Mouse (Mus musculus) A20 (cell line): ENCODE data around the gene Hpcal1.
"Not testable (repeated sequence)": the region's sequence is repeated elsewhere in the genome, so short reads cannot be mapped to it uniquely, and the experiment has no call there.

Experiments used
- DNase-seq: peaks from one replicate; pipeline ENCODE4 v3.0.0-alpha.2; 2011; ENCODE audit warnings: low read depth, low spot score

Gene Hpcal1

GRCm38 (mm10) chr12:17740226-17740625, 49.6 kb downstream of the Hpcal1 start:
- DNase-seq: no peak

DNA sequence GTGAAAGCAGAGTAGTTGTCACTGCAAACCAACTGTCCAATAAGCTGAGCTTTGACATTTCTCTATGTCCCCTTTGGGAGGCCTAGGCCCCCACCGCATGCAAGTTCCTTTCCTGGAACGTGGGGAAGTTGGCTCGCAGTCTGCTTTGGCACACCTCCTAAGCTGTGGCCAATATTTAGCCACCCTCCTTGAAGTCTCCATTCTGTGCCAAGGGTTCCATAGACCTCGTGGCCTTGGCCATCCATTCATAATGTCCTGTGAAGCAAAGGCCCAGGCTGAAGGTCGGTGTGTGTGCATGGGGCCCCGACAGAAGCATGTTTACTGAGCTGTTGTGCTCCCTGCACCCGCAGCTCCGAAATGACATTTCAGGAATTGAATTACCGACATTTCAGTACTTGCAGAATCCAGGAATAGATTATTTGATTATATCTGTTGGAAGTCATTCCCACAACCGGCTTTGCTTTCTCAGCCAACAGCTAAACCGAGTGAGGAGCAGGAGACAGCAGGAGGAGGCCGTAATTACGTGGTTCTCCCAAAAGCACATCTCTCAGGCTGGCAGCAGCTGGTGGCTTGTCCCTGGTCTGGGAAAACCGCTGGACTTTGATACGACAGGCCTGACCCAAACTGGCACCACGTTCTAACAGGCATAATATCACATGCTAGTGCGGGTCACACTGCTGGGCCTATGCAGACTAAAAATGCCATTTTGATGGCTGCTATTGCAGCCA, 51.1 kb downstream of the Hpcal1 start:
- DNase-seq: no peak

- DNase-seq: no peak
Measured at GRCm38 (mm10) chr12:17742571-17743321, 52.1 kb downstream of the Hpcal1 start.

GRCm38 (mm10) chr12:17745431-17745830, 54.8 kb downstream of the Hpcal1 start:
- no peak for DNase-seq

GRCm38 (mm10) chr12:17746725-17747124, 56.1 kb downstream of the Hpcal1 start:
- no peak for DNase-seq

DNA sequence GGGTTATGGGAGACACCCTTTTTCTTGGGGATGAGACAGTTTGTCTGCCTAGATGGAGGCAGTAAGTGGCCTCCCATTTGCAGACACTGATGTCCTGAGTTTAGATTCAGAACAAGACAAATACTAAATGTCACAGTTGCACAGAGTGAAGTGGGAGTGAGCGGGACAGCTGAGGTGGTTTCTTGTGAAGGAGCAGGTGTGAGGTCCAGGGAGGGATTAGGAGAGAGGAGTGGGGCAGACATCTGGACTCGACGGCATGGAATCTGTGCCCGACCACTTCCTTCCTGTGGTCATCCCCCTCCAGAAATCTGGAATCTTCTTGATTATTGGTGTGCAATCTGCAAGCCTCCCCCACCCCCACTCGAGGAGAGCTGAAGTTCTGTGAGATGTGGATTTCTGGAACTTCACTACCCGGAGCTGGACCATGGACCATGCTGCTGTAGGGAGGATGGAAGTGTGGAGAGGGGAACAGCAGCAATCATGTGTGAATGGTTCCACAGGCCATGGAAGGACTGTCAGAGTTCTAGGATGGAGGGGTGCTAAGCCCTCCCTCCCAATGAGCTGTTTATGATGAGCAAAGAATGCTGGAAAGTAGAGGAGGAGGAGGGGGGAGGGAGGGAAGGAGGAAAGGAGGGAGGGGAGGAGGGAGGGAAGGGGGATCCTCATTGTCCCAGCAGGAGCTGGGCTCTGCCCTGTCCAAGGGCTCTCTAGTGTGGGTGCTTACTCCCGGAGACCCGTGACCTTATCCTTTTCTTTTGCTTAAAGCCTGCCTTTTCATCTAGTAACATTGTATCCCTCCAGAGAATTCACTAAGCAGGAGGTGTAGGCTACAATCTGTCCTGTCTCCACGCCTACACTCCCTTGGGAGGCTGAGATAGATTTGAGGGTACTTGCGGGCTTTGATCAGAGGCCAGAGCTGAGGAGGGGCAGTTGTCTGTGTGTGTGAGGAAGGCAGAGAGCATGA, 56.8 kb downstream of the Hpcal1 start:
- no peak for DNase-seq

- no peak for DNase-seq
Measured at GRCm38 (mm10) chr12:17748155-17748529, 57.5 kb downstream of the Hpcal1 start.

- no peak for DNase-seq
Measured at GRCm38 (mm10) chr12:17749784-17750183, 59.1 kb downstream of the Hpcal1 start.

DNA sequence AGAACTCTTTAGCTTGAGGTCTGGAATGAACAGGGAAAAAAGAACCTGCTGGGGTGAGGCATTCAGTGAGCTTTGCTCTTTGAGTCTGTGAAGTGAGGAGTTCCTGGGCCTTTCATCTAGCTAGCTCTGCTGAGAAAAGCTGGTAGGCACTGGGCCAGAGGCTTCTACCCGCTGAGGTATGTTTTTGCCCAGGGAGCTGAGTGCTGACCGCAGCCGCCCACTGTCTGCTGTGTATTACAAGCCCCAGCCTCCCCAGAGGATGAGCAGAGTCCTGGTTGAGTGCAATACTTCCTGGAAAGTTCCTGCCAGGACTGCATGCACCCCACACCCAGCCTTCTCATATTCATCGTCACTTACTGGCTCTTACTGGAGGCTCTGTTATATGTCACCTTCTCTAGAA, 59.8 kb downstream of the Hpcal1 start:
- no peak for DNase-seq

DNA sequence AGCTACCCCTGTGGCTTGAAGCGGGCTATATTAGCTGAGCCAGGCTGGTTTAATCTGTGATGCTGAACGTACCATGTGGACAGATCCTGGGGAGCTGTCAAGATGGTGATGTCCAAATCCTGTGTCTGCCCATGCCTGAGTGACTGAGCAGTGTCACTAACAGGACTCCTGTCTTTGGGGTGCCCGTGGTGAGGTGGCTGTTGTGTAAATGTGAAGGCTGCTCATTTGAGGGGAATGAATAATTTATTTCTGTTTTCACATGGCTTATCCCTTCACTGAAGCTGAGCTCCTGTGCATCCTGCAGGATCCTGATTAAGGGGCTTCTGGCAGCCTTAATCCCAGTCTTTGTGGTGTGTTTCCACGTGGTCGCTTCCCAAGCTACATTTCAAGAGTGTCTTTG, 62.2 kb downstream of the Hpcal1 start:
- no peak for DNase-seq

- DNase-seq: no peak
Measured at GRCm38 (mm10) chr12:17754771-17755170, 64.1 kb downstream of the Hpcal1 start.

- no peak for DNase-seq
Measured at GRCm38 (mm10) chr12:17756891-17757290, 66.2 kb downstream of the Hpcal1 start.

DNA sequence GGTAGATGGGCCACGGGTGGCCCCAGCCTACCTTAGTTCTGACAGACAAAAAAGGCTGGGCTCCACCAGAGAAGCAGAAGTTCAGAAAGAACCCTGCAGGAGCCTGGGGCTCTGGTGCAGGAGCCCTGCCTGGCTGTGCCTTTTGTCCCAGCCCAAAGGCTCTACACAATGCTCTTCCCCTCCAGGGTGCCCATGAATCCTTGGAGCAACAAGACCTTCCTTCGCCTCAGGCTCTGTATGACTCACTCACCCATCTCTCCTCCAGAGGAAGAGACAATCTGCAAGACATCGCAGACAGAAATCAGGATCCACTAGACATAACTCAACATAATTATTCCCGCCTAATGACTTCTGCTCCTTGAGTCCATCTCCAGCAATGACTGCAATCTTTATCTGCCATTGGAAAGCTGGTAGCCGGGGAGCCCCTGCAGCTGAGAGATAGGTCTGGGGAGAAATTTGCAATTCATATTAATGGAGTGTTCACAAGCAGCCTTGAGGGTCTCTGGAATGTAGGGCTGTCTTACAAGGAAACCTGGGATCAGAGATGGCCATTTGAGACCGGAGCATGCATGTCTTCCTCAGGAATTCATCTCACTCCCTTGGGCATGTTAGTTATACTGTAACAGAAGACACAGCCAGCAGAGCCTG, 71.8 kb downstream of the Hpcal1 start:
- DNase-seq: no peak

- DNase-seq: no peak
Measured at GRCm38 (mm10) chr12:17763054-17763453, 72.4 kb downstream of the Hpcal1 start.

DNA sequence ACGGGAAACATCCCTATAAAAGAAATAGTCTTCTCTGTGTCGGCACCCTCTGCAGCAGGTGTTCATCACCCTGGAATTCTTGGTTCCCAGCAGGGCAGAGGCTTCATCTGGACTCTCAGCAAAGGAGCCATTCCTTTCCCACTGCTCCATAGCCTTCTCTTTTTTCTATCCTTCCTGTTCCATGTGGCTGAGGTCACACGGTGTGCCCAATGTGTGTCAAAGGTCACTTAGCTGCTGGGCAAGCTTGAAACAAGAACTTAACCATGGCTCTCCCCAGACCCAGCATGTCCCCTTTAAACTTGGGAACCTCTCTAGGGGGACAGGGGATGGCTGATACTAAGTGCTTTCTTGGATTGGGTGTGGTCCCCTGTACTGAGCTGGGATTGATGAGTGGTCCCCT, 73.3 kb downstream of the Hpcal1 start:
- no peak for DNase-seq

- not testable (repeated sequence) for DNase-seq
Measured at GRCm38 (mm10) chr12:17767567-17767966, 76.9 kb downstream of the Hpcal1 start.

- no peak for DNase-seq
Measured at GRCm38 (mm10) chr12:17769476-17770172, 79.0 kb downstream of the Hpcal1 start.

DNA sequence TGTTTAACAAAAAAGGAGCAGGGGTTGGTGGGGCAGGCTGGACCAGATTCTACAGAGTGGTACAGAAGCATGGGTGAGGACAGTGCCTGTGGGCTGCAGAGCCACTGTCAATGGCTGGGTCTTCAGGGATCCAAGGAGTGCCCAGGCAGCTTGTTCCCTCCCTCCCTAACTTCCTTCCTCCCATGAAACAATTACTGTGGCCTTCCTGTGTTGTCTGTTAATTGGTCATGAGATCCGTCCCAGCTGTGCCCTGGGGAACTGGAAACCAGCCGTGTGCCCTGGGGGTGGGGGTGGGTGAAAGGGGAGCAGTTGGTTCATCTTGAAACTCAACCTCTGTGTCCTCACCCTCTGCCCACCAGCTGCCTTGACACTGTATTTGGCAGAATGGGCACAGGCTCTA, 79.9 kb downstream of the Hpcal1 start:
- DNase-seq: peak; percentile 41

GRCm38 (mm10) chr12:17773721-17774120, 83.1 kb downstream of the Hpcal1 start:
- DNase-seq: not testable (repeated sequence)

GRCm38 (mm10) chr12:17774842-17775241, 84.2 kb downstream of the Hpcal1 start:
- DNase-seq: not testable (repeated sequence)

DNA sequence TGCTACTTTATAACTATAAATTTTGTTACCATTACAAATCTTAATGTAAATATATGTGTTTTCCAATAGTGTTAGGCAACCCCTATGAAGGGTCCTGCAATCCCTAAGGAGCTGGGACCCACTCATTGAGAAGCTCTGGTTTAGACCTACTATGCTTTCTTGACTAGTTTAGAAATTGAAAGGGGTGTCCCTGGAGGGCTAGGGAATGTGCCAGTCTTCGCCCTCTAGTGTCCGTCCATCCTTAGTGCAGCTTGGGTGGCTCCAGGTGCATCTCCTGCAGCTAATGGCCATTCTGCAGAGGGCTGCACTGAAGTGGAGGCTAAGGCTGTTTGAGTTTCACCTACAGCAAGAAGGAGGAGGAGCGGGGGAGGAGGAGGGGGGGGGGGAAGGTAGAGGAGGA, 87.7 kb downstream of the Hpcal1 start:
- peak; percentile 55 for DNase-seq
